Mouse (Mus musculus): ENCODE measurements around the gene Engase.

Engase gene

GRCm38 (mm10) chr11:118455788-118456187, 20.8 kb upstream of the Engase start:
- no peak for DNase-seq (ENCODE audit: low read depth)

- DNase-seq (ENCODE audit: low read depth): no peak
Observed at GRCm38 (mm10) chr11:118456937-118457336, 19.7 kb upstream of the Engase start.

- DNase-seq (ENCODE audit: low read depth): no peak
Observed at GRCm38 (mm10) chr11:118459051-118459450, 17.6 kb upstream of the Engase start.

GRCm38 (mm10) chr11:118459536-118459935, 17.1 kb upstream of the Engase start:
- no peak for DNase-seq (ENCODE audit: low read depth)

GRCm38 (mm10) chr11:118460280-118460679, 16.3 kb upstream of the Engase start:
- no peak for DNase-seq (ENCODE audit: low read depth)

- DNase-seq (ENCODE audit: low read depth): no peak
Observed at GRCm38 (mm10) chr11:118467441-118468035, 9.1 kb upstream of the Engase start.

GRCm38 (mm10) chr11:118469509-118470160, 7.0 kb upstream of the Engase start:
- no peak for DNase-seq (ENCODE audit: low read depth)

GRCm38 (mm10) chr11:118470234-118470966, 6.2 kb upstream of the Engase start:
- DNase-seq (ENCODE audit: low read depth): peak; percentile 57

GRCm38 (mm10) chr11:118471676-118472075, 5.0 kb upstream of the Engase start:
- no peak for DNase-seq (ENCODE audit: low read depth)

GRCm38 (mm10) chr11:118473161-118473560, 3.5 kb upstream of the Engase start:
- no peak for DNase-seq (ENCODE audit: low read depth)

- DNase-seq (ENCODE audit: low read depth): no peak
Observed at GRCm38 (mm10) chr11:118473842-118474500, 2.7 kb upstream of the Engase start.

- DNase-seq (ENCODE audit: low read depth): no peak
Observed at GRCm38 (mm10) chr11:118475496-118476083, 1.0 kb upstream of the Engase start.

GRCm38 (mm10) chr11:118479776-118480175, 3.1 kb downstream of the Engase start:
- no peak for DNase-seq (ENCODE audit: low read depth)

- DNase-seq (ENCODE audit: low read depth): no peak
Observed at GRCm38 (mm10) chr11:118481231-118481630, 4.6 kb downstream of the Engase start.

GRCm38 (mm10) chr11:118481751-118482150, 5.1 kb downstream of the Engase start:
- DNase-seq (ENCODE audit: low read depth): no peak

GRCm38 (mm10) chr11:118484169-118484568, 7.5 kb downstream of the Engase start:
- DNase-seq (ENCODE audit: low read depth): no peak

GRCm38 (mm10) chr11:118485338-118485737, 8.7 kb downstream of the Engase start:
- no peak for DNase-seq (ENCODE audit: low read depth)

- no peak for DNase-seq (ENCODE audit: low read depth)
Observed at GRCm38 (mm10) chr11:118485780-118486179, 9.2 kb downstream of the Engase start.

- no peak for DNase-seq (ENCODE audit: low read depth)
Observed at GRCm38 (mm10) chr11:118486281-118486680, 9.7 kb downstream of the Engase start.

- DNase-seq (ENCODE audit: low read depth): no peak
Observed at GRCm38 (mm10) chr11:118486881-118487772, 10.5 kb downstream of the Engase start.

GRCm38 (mm10) chr11:118488191-118488906, 11.7 kb downstream of the Engase start:
- DNase-seq (ENCODE audit: low read depth): no peak

Measured in c-Kit-positive CD71-negative TER-119-negative erythroid progenitor cells, embryonic 14.5 days (primary cell).